Mouse (Mus musculus) CH12.LX (cell line): ENCODE data around the gene Ebf4. TPM values are rescaled to one million over a fixed set of nuclear protein-coding genes. Genes with fewer than 3 reads are reported as not detected.

Source experiments
- DNase-seq: peaks from one replicate; pipeline ENCODE4 v3.0.0-alpha.2; 2013; ENCODE audit errors: extremely low read depth
- H3K27ac ChIP-seq: 2 replicates; pipeline ENCODE4 v1.5.1; 2012; ENCODE audit warnings: low read depth, mild to moderate bottlenecking, control low read depth, moderate library complexity; ENCODE audit not compliant: insufficient read depth
- H3K27me3 ChIP-seq: replicated peaks from 2 replicates; pipeline ENCODE3; 2012; ENCODE audit warnings: inconsistent platforms
- H3K36me3 ChIP-seq, 2 experiments: replicated peaks in 1 of 2; 2 replicates each; pipeline versions ENCODE3 to v1.6.1; 2012; ENCODE audit warnings: inconsistent platforms in 1 of 2, low read length in 1 of 2, mild to moderate bottlenecking in 1 of 2, mixed read lengths in 1 of 2, moderate library complexity in 1 of 2; ENCODE audit not compliant: control insufficient read depth in 1 of 2, insufficient read depth in 1 of 2
- H3K4me1 ChIP-seq, 2 experiments: 2 replicates each; pipeline ENCODE4 v1.6.1; 2012; ENCODE audit warnings: inconsistent platforms in 1 of 2, moderate library complexity in 1 of 2; ENCODE audit not compliant: insufficient read depth in 2 of 2, control insufficient read depth in 1 of 2
- H3K4me2 ChIP-seq: 2 replicates; pipeline ENCODE4 v1.6.1; 2012; ENCODE audit warnings: low read depth, mild to moderate bottlenecking, control low read depth; ENCODE audit not compliant: poor library complexity, insufficient read depth, severe bottlenecking
- H3K4me3 ChIP-seq, 3 experiments: fragments of 150-350 bp in 1 of 3; sonication (generic) in 1 of 3; replicated peaks in 1 of 3; 2 replicates each; pipeline versions ENCODE3 to v1.5.1; 2011 to 2012; ENCODE audit warnings: low read depth in 2 of 3, low read length in 2 of 3, mild to moderate bottlenecking in 2 of 3, moderate library complexity in 2 of 3, control low read depth in 1 of 3, improper control_type of control experiment in 1 of 3, inconsistent platforms in 1 of 3, mixed read lengths in 1 of 3; ENCODE audit not compliant: poor library complexity in 1 of 3
- H3K79me2 ChIP-seq: replicated peaks from 2 replicates; pipeline ENCODE4 v1.6.1; 2012; ENCODE audit warnings: mild to moderate bottlenecking, moderate library complexity; ENCODE audit not compliant: control insufficient read depth, poor library complexity, insufficient read depth, severe bottlenecking; ENCODE audit errors: extremely low read depth
- H3K9ac ChIP-seq: 2 replicates; pipeline ENCODE4 v1.6.1; 2012; ENCODE audit warnings: low read depth, mild to moderate bottlenecking, control low read depth, moderate library complexity; ENCODE audit not compliant: insufficient read depth
- H3K9me3 ChIP-seq: replicated peaks from 2 replicates; pipeline ENCODE3; 2012; ENCODE audit warnings: low read length, inconsistent platforms, mixed read lengths
- BHLHE40 ChIP-seq: IDR thresholded peaks from 2 replicates; pipeline ENCODE4 v1.6.1; 2011; ENCODE audit warnings: mild to moderate bottlenecking, low read depth, low read length, improper control_type of control experiment
- CHD1 ChIP-seq: IDR thresholded peaks from 2 replicates; pipeline ENCODE4 v1.6.1; 2012; ENCODE audit warnings: low read depth, low read length, improper control_type of control experiment, inconsistent platforms
- CHD2 ChIP-seq: IDR thresholded peaks from 2 replicates; pipeline ENCODE4 v1.6.1; 2011; ENCODE audit warnings: low read length, improper control_type of control experiment
- CTCF ChIP-seq, 2 experiments: IDR thresholded peaks in 1 of 2; conservative IDR thresholded peaks in 1 of 2; 2 replicates each; pipeline ENCODE4 v1.5.1; 2011 to 2012; ENCODE audit warnings: low read depth in 2 of 2, low read length in 2 of 2, improper control_type of control experiment in 1 of 2, inconsistent platforms in 1 of 2, mild to moderate bottlenecking in 1 of 2, moderate library complexity in 1 of 2
- E2F4 ChIP-seq: IDR thresholded peaks from 2 replicates; pipeline ENCODE4 v1.6.1; 2011; ENCODE audit warnings: low read depth, low read length, improper control_type of control experiment; ENCODE audit not compliant: insufficient replicate concordance
- ELF1 ChIP-seq: IDR thresholded peaks from 2 replicates; pipeline ENCODE4 v1.6.1; 2014; ENCODE audit warnings: low read depth, mild to moderate bottlenecking, inconsistent platforms, low read length, improper control_type of control experiment
- EP300 ChIP-seq: IDR thresholded peaks from 2 replicates; pipeline ENCODE4 v1.6.1; 2011; ENCODE audit warnings: low read length, improper control_type of control experiment
- ETS1 ChIP-seq: conservative IDR thresholded peaks from 2 replicates; pipeline ENCODE4 v1.6.1; 2012; ENCODE audit warnings: low read depth, mild to moderate bottlenecking, inconsistent platforms, low read length, improper control_type of control experiment, moderate library complexity
- GABPA ChIP-seq: IDR thresholded peaks from 2 replicates; pipeline ENCODE4 v1.6.1; 2012; ENCODE audit warnings: low read depth, low read length, improper control_type of control experiment, inconsistent platforms; ENCODE audit not compliant: insufficient replicate concordance
- HCFC1 ChIP-seq: IDR thresholded peaks from 2 replicates; pipeline ENCODE4 v1.6.1; 2012; ENCODE audit warnings: low read depth, mild to moderate bottlenecking, inconsistent platforms, low read length, improper control_type of control experiment
- MAFK ChIP-seq: IDR thresholded peaks from 2 replicates; pipeline ENCODE4 v1.6.1; 2011; ENCODE audit warnings: low read length, improper control_type of control experiment; ENCODE audit not compliant: insufficient replicate concordance
- MAX ChIP-seq: IDR thresholded peaks from 2 replicates; pipeline ENCODE4 v1.6.1; 2011; ENCODE audit warnings: low read length, improper control_type of control experiment
- MAZ ChIP-seq: IDR thresholded peaks from 2 replicates; pipeline ENCODE4 v1.6.1; 2012; ENCODE audit warnings: low read depth, mild to moderate bottlenecking, inconsistent platforms, low read length, improper control_type of control experiment, moderate library complexity
- NELFE ChIP-seq: IDR thresholded peaks from 2 replicates; pipeline ENCODE4 v1.6.1; 2011; ENCODE audit warnings: low read depth, low read length, improper control_type of control experiment
- PAX5 ChIP-seq: IDR thresholded peaks from 2 replicates; pipeline ENCODE4 v1.6.1; 2012; ENCODE audit warnings: low read length, inconsistent platforms, mixed read lengths
- POLR2A ChIP-seq: IDR thresholded peaks from 2 replicates; pipeline ENCODE4 v1.6.1; 2011; ENCODE audit warnings: low read depth, mild to moderate bottlenecking, improper control_type of control experiment, low read length
- RAD21 ChIP-seq: IDR thresholded peaks from 2 replicates; pipeline ENCODE4 v1.6.1; 2011; ENCODE audit warnings: low read depth, mild to moderate bottlenecking, low read length, improper control_type of control experiment, moderate library complexity
- RCOR1 ChIP-seq: conservative IDR thresholded peaks from 2 replicates; pipeline ENCODE4 v1.6.1; 2012; ENCODE audit warnings: low read depth, mild to moderate bottlenecking, inconsistent platforms, low read length, improper control_type of control experiment
- SMC3 ChIP-seq: IDR thresholded peaks from 2 replicates; pipeline ENCODE4 v1.6.1; 2011; ENCODE audit warnings: low read depth, low read length, improper control_type of control experiment
- UBTF ChIP-seq: IDR thresholded peaks from 2 replicates; pipeline ENCODE4 v1.6.1; 2012; ENCODE audit warnings: low read depth, mild to moderate bottlenecking, inconsistent platforms, low read length, improper control_type of control experiment, moderate library complexity
- USF1 ChIP-seq: IDR thresholded peaks from 2 replicates; pipeline ENCODE4 v1.6.1; 2014; ENCODE audit warnings: low read depth, mild to moderate bottlenecking, inconsistent platforms, low read length, improper control_type of control experiment
- ZNF384 ChIP-seq: IDR thresholded peaks from 2 replicates; pipeline ENCODE4 v1.6.1; 2012; ENCODE audit warnings: low read depth, low read length, improper control_type of control experiment, inconsistent platforms
- dilution Hi-C: fragments of 300-500 bp; cut with MboI; formaldehyde crosslinking; loops from 2 replicates; pipeline ENCODE4 v1.14.3; 2020; ENCODE audit warnings: low sequenced_read_pairs; ENCODE audit not compliant: extremely low pct_unique_long_range_greater_than_20kb, extremely low pct_ligation_motif_present
- in situ Hi-C: fragments of 300-500 bp; cut with MboI; formaldehyde crosslinking; loops from 3 replicates; pipeline ENCODE4 v1.14.3; 2019; ENCODE audit warnings: low sequenced_read_pairs, low pct_ligation_motif_present, low pct_unique_long_range_greater_than_20kb, mixed read lengths
- polyA plus RNA-seq: library from polyadenylated mRNA; unstranded; fragments of >175 nt; gene quantifications from 2 replicates; pipeline ENCODE4 v1.2.1, GENCODE M21; 2012; ENCODE audit warnings: low read depth; ENCODE audit not compliant: insufficient read length
- total RNA-seq, 2 experiments: library from RNA; depleted of rRNA; stranded (reverse); fragments of 300-350 nt in 1 of 2; fragments of >200 nt in 1 of 2; gene quantifications; 2 replicates each; pipeline ENCODE4 v1.2.3; 2012 to 2014

The Ebf4 gene
- total and polyA plus RNA-seq, 3 experiments = 0.13 TPM; not detected in 2

- in situ Hi-C loops (no loop called here), dilution Hi-C loops (no loop called here)
- Histone ChIP-seq H3K4me3 (no peak overlapping the region), H3K27me3 (no peaks in the 10 kb centered on the region), H3K4me1 (peaks cover 0 to 6% of the 10 kb centered on the region in 2 experiments; a peak in 1 of 4 replicates), H3K4me2 (no peak overlapping the region), H3K9ac (no peak overlapping the region), H3K36me3 (no peaks in the 10 kb centered on the region)
- TF ChIP-seq MAX (no peak), BHLHE40 (no peak), E2F4 (no peak), RCOR1 (no peak), USF1 (no peak), NELFE (no peak), SMC3 (no peak), ELF1 (no peak), POLR2A (no peak)
- TF ChIP-seq, all 38 proteins: peak for 0
- H3K79me2 ChIP-seq = no peaks in the 10 kb centered on the region
- DNase-seq = no peak
- no peaks in the 10 kb centered on the region for H3K9me3 ChIP-seq
- H3K27ac ChIP-seq = no peak overlapping the region
These were observed 29.4 kb upstream of the Ebf4 start for GRCm38 (mm10) chr2:130265520-130265919.

GRCm38 (mm10) chr2:130268074-130268473 is 26.9 kb upstream of the Ebf4 start:
- Histone ChIP-seq H3K4me1 (peaks cover 6 to 10% of the 10 kb centered on the region in 2 experiments; a peak in 3 of 4 replicates), H3K36me3 (peaks cover 0 to 3% of the 10 kb centered on the region in 2 experiments), H3K4me2 (no peak overlapping the region), H3K27me3 (no peaks in the 10 kb centered on the region), H3K79me2 (no peaks in the 10 kb centered on the region), H3K4me3 (no peak overlapping the region), H3K9me3 (no peaks in the 10 kb centered on the region), H3K9ac (no peak overlapping the region), H3K27ac (no peak overlapping the region)
- dilution Hi-C loops = no loop called here
- in situ Hi-C loops = no loop called here
- DNase-seq = no peak
- no peak for TF ChIP-seq CHD1
- no peak for TF ChIP-seq MAX
- TF ChIP-seq USF1 = no peak
- TF ChIP-seq CHD2 = no peak
- TF ChIP-seq HCFC1 = no peak
- no peak for TF ChIP-seq RAD21
- no peak for TF ChIP-seq PAX5
- TF ChIP-seq BHLHE40 = no peak
- no peak for TF ChIP-seq GABPA
- no peak for TF ChIP-seq E2F4
- TF ChIP-seq ZNF384 = no peak
- no peak for TF ChIP-seq EP300
- no peak for TF ChIP-seq MAZ
- TF ChIP-seq RCOR1 = no peak
- TF ChIP-seq CTCF (conservative IDR thresholded peaks at IDR 0.05 in 1 of 2, IDR thresholded peaks at IDR 0.05 in 1 of 2; ENCODE audit: low read depth in 2 of 2, low read length in 2 of 2) = no peak
- TF ChIP-seq ETS1 = no peak
- no peak for TF ChIP-seq MAFK
- no peak for TF ChIP-seq ELF1
- TF ChIP-seq UBTF = no peak
